Mouse (Mus musculus) embryonic fibroblast, embryonic 13.5 days (primary cell): Measurements from ENCODE around the gene Gnptg.

Experiments
- CTCF ChIP-seq: IDR thresholded peaks from 2 replicates; pipeline ENCODE4 v1.5.1; 2011; ENCODE audit warnings: mild to moderate bottlenecking, control low read depth, low read length, moderate library complexity, borderline replicate concordance; ENCODE audit not compliant: insufficient read depth
- POLR2A ChIP-seq: IDR thresholded peaks from 2 replicates; pipeline ENCODE4 v1.6.1; 2011; ENCODE audit warnings: low read depth, mild to moderate bottlenecking, control low read depth, low read length, moderate library complexity

GRCm38 (mm10) chr17:25275833-25276232 is 35.9 kb upstream of the Gnptg start:
- TF ChIP-seq POLR2A (no peak), CTCF (no peak)
